Mouse (Mus musculus): ENCODE data around the gene Apbb1. TPM values are rescaled to one million over a fixed set of nuclear protein-coding genes. Genes with fewer than 3 reads are reported as not detected.

The Apbb1 gene
- 3.9 TPM for polyA plus RNA-seq (2017; shearing (Covaris generic))

GRCm38 (mm10) chr7:105581094-105581703, at the start of gene Apbb1:
Apbb1 (minus strand) TSS chr7:105581653.

GRCm38 (mm10) chr7:105554212-105554942, 27.1 kb downstream of the Apbb1 start, which contains the start of gene Smpd1:
Smpd1 (plus strand) TSS chr7:105554360.

Other genes starting within 250 kb of the Apbb1 start
- not detected for gene Olfr690, start 247.5 kb downstream of the Apbb1 start, polyA plus RNA-seq (2017; shearing (Covaris generic))
- gene Olfr691, start 239.4 kb downstream of the Apbb1 start, polyA plus RNA-seq (2017; shearing (Covaris generic)) = not detected
- not detected for gene Olfr692, start 213.4 kb downstream of the Apbb1 start, polyA plus RNA-seq (2017; shearing (Covaris generic))
- gene Gm5901, start 206.6 kb downstream of the Apbb1 start, polyA plus RNA-seq (2017; shearing (Covaris generic)) = not detected
- gene Fam160a2, start 181.6 kb downstream of the Apbb1 start, polyA plus RNA-seq (2017; shearing (Covaris generic)) = 36.8 TPM
- not detected for gene Cnga4, start 177.1 kb downstream of the Apbb1 start, polyA plus RNA-seq (2017; shearing (Covaris generic))
- not detected for gene Cckbr, start 155.9 kb downstream of the Apbb1 start, polyA plus RNA-seq (2017; shearing (Covaris generic))
- 0.12 TPM for gene Cavin3, start 99.4 kb downstream of the Apbb1 start, polyA plus RNA-seq (2017; shearing (Covaris generic))
- 37.2 TPM for gene Smpd1, start 27.3 kb downstream of the Apbb1 start, polyA plus RNA-seq (2017; shearing (Covaris generic))
- not detected for gene Hpx, start 18.5 kb upstream of the Apbb1 start, polyA plus RNA-seq (2017; shearing (Covaris generic))
- 13.4 TPM for gene Trim3, start 51.9 kb upstream of the Apbb1 start, polyA plus RNA-seq (2017; shearing (Covaris generic))
- gene Timm10b, start 58.4 kb upstream of the Apbb1 start, polyA plus RNA-seq (2017; shearing (Covaris generic)) = 209 TPM
- gene Arfip2, start 58.8 kb upstream of the Apbb1 start, polyA plus RNA-seq (2017; shearing (Covaris generic)) = 22.9 TPM
- gene Gm45799, start 58.9 kb upstream of the Apbb1 start, polyA plus RNA-seq (2017; shearing (Covaris generic)) = 11.6 TPM
- 2.3 TPM for gene Dnhd1, start 69.2 kb upstream of the Apbb1 start, polyA plus RNA-seq (2017; shearing (Covaris generic))
- gene Ilk, start 154.9 kb upstream of the Apbb1 start, polyA plus RNA-seq (2017; shearing (Covaris generic)) = 257 TPM
- 39.5 TPM for gene Rrp8, start 155.7 kb upstream of the Apbb1 start, polyA plus RNA-seq (2017; shearing (Covaris generic))
- 355 TPM for gene Taf10, start 162.7 kb upstream of the Apbb1 start, polyA plus RNA-seq (2017; shearing (Covaris generic))
- 117 TPM for gene Tpp1, start 170.6 kb upstream of the Apbb1 start, polyA plus RNA-seq (2017; shearing (Covaris generic))
- 0.08 TPM for gene Dchs1, start 206.0 kb upstream of the Apbb1 start, polyA plus RNA-seq (2017; shearing (Covaris generic))
- 137 TPM for gene Mrpl17, start 229.4 kb upstream of the Apbb1 start, polyA plus RNA-seq (2017; shearing (Covaris generic))

All from CD4-positive, CD25-positive, alpha-beta regulatory T cell (primary cell).